Mouse (Mus musculus) hindbrain, postnatal 0 days (tissue): ENCODE measurements at regions not wholly inside any gene's neighbourhood (a gene's known extent, or its start where the extent isn't known, plus 50 kb on each side); places are given as distances from the start of the nearest gene placed in this dataset.
A peak's percentile ranks its signal among the peaks of the same experiment; 100 is the strongest.

Source experiments
- ATAC-seq: fragments of 200-750 bp; cut with Nextera tagmentation; 2 replicates; pipeline ENCODE4 v1.8.0; 2017; ENCODE audit warnings: mild to moderate bottlenecking, moderate TSS enrichment, moderate library complexity
- DNase-seq: peaks from one replicate; pipeline ENCODE4 v3.0.0-alpha.2; 2015; ENCODE audit warnings: low spot score
- H3K27ac ChIP-seq: fragments of 300-500 bp; sonication (generic); 2 replicates; pipeline ENCODE4 v1.5.1; 2014; ENCODE audit warnings: mild to moderate bottlenecking
- H3K27me3 ChIP-seq: fragments of 300-500 bp; sonication (generic); 2 replicates; pipeline ENCODE4 v1.6.1; 2014; ENCODE audit warnings: low read length, mixed read lengths; ENCODE audit not compliant: insufficient read depth
- H3K36me3 ChIP-seq: fragments of 300-500 bp; sonication (generic); 2 replicates; pipeline ENCODE4 v1.6.1; 2014; ENCODE audit warnings: low read length, mixed read lengths; ENCODE audit not compliant: insufficient read depth
- H3K4me1 ChIP-seq: fragments of 300-500 bp; sonication (generic); 2 replicates; pipeline ENCODE4 v1.6.1; 2014; ENCODE audit warnings: antibody characterized with exemption, low read length, mixed read lengths; ENCODE audit not compliant: insufficient read depth
- H3K4me2 ChIP-seq: fragments of 300-500 bp; sonication (generic); 2 replicates; pipeline ENCODE4 v1.6.1; 2014; ENCODE audit warnings: low read depth, mild to moderate bottlenecking, low read length, moderate library complexity, mixed read lengths
- H3K4me3 ChIP-seq: fragments of 300-500 bp; sonication (generic); 2 replicates; pipeline ENCODE4 v1.5.1; 2014; ENCODE audit warnings: low read length
- H3K9ac ChIP-seq: fragments of 300-500 bp; sonication (generic); replicated peaks from 2 replicates; pipeline ENCODE4 v1.6.1; 2014; ENCODE audit warnings: mild to moderate bottlenecking, low read length, moderate library complexity, mixed read lengths
- H3K9me3 ChIP-seq: fragments of 300-500 bp; sonication (generic); 2 replicates; pipeline ENCODE4 v1.6.1; 2016; ENCODE audit warnings: low read length, mixed read lengths
- CTCF ChIP-seq: IDR thresholded peaks from 2 replicates; pipeline ENCODE4 v1.5.1; 2016; ENCODE audit warnings: antibody characterized with exemption, control low read depth, low read depth
- WGBS: fragments of 180-500 bp; shearing (Covaris S2); extraction: QIAGEN DNeasy Blood & Tissue Kit; methylation state at CpG from one replicate; pipeline ENCODE4 v1.1.7; 2014; 5-methylcytosine and 5-hydroxymethylcytosine counted together

DNA sequence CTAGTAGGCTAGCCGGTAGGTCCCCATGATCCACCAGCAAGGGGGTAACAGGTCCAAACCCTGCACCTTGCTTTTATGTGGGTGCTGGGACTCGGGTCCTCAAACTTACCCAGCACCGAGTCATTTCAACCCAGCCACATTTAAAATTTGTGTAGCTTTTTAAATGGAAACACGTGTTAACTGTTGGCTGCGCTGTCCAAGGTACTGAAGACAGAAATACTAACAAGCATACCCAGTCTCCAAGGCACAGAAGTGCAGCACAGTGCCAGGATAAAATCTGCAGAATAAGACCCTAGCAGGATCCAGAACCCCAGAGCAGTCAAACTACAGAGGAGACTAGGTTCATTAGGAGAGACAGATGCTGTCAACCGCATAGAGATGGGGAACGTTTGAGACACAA is 122.6 kb upstream of the Srrm4 start:
- H3K9me3 ChIP-seq: no peaks in the 10 kb centered on the region
- ATAC-seq: no peak
- 32% methylated on average over 7 of the region's 7 CpGs for WGBS
- H3K4me1 ChIP-seq: peaks cover 6% of the 10 kb centered on the region; the same call in 1 of the 2 replicates
- H3K27me3 ChIP-seq: no peaks in the 10 kb centered on the region
- H3K9ac ChIP-seq: no peak overlapping the region
- DNase-seq: peak; percentile 66
- no peak overlapping the region for H3K27ac ChIP-seq
- no peak for TF ChIP-seq CTCF
- no peak overlapping the region for H3K4me2 ChIP-seq
- H3K4me3 ChIP-seq: no peak overlapping the region
- H3K36me3 ChIP-seq: no peaks in the 10 kb centered on the region

DNA sequence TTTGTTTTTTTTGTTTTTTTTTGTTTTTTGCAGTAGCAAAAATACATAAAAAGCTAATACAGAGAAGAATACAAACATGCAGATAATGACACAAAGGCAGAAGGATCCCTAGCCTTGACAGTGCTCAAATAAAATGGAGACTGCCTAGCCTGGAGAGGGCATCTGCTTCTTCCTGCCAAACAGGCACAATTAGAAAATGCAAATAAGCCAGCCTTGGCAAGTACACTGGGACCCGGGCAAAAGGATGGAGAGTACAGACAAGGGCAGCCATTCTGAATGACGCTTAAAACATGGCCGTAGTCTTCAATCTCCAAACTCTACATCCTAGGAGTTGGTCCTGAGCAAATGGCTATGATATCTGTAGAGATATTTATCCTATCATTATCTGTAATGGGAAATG is 120.4 kb upstream of the Srrm4 start:
- Histone ChIP-seq H3K27me3 (no peaks in the 10 kb centered on the region), H3K4me3 (no peak overlapping the region), H3K4me1 (no peaks in the 10 kb centered on the region), H3K36me3 (no peaks in the 10 kb centered on the region), H3K9ac (no peak overlapping the region), H3K27ac (no peak overlapping the region), H3K9me3 (no peaks in the 10 kb centered on the region), H3K4me2 (no peak overlapping the region)
- TF ChIP-seq CTCF: no peak
- 53% methylated on average over 3 of the region's 3 CpGs for WGBS
- no peak for ATAC-seq
- no peak for DNase-seq

DNA sequence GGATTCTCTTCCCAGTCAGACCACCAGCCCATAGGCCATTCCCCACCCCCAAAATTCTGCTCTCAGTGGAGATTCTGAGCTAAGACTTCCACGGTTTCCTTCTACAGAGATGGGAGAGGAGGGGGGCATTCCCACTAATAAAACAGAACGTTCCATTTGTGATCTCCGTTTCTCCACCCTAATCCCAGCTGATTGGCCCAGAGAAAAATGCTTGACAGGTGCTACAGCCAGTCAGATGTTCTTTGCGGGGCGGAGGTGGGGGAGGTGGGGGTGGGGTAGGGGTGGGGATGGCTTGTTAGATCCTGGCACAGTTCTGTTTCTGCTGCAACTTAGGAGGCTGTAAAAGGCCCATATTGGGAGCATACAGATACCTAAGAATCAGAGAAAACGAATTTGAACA is 116.9 kb upstream of the Srrm4 start:
- H3K4me3 ChIP-seq: no peak overlapping the region
- H3K4me2 ChIP-seq: no peak overlapping the region
- H3K36me3 ChIP-seq: no peaks in the 10 kb centered on the region
- WGBS: 26% methylated on average over 6 of the region's 6 CpGs
- TF ChIP-seq CTCF: no peak
- no peak overlapping the region for H3K27ac ChIP-seq
- no peak overlapping the region for H3K9ac ChIP-seq
- ATAC-seq (no peak), DNase-seq (peak; percentile 40)
- no peaks in the 10 kb centered on the region for H3K27me3 ChIP-seq
- H3K9me3 ChIP-seq: no peaks in the 10 kb centered on the region
- H3K4me1 ChIP-seq: no peaks in the 10 kb centered on the region

DNA sequence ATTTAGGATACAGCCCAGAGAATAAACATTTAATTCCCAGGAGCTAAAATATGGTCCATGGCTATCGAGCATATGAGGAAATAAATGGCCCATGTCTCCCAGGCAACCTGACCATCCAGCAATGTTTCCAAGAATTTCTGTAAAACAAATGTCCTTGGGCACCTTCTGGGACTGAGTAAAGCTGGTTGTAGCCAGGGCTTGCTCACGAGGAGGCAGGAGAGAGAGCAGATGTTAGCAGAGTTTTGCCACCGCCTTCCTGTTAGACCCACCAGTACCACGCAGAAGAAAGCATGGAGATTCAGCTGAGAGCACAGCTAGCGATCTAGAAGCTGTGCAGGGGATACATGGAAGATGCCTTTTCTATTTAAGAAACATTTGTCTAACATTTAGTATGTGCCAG is 70.8 kb upstream of the Srrm4 start:
- Histone ChIP-seq H3K27ac (no peak overlapping the region; the same call in 1 of the 2 replicates), H3K4me2 (no peak overlapping the region), H3K4me1 (peaks cover 7% of the 10 kb centered on the region; the same call in 1 of the 2 replicates), H3K4me3 (no peak overlapping the region), H3K9me3 (no peaks in the 10 kb centered on the region), H3K27me3 (no peaks in the 10 kb centered on the region), H3K36me3 (no peaks in the 10 kb centered on the region), H3K9ac (no peak overlapping the region)
- TF ChIP-seq CTCF: no peak
- 27% methylated on average over 5 of the region's 5 CpGs for WGBS
- DNase-seq: peak; percentile 34
- no peak for ATAC-seq

DNA sequence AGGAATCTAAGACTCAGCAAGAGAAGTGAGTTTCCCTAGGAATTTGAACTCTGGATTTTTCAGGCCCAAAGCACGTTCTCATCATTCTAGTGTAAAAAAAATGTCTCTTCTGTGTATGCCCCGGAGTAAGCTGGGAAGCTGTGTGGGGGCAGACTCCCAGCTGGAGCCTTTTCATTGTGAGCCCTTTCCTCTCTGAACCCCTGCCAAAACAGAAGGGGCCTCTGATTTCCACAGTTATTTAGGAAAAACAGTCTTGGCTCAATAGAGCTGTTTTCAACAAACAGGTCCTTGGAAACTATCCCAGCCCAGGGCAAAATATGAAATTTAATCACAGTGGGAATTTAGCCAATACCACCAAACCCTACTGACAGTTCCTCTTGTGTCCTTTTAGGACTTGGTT is 70.2 kb upstream of the Srrm4 start:
- WGBS: 25% methylated on average over 2 of the region's 2 CpGs
- H3K27ac ChIP-seq: no peak overlapping the region; the same call in 1 of the 2 replicates
- H3K4me3 ChIP-seq: no peak overlapping the region
- TF ChIP-seq CTCF: no peak
- H3K27me3 ChIP-seq: no peaks in the 10 kb centered on the region
- no peak for ATAC-seq
- peaks cover 7% of the 10 kb centered on the region; the same call in 1 of the 2 replicates for H3K4me1 ChIP-seq
- peak; percentile 69 for DNase-seq
- H3K36me3 ChIP-seq: no peaks in the 10 kb centered on the region
- H3K9me3 ChIP-seq: no peaks in the 10 kb centered on the region
- H3K9ac ChIP-seq: no peak overlapping the region
- no peak overlapping the region for H3K4me2 ChIP-seq

DNA sequence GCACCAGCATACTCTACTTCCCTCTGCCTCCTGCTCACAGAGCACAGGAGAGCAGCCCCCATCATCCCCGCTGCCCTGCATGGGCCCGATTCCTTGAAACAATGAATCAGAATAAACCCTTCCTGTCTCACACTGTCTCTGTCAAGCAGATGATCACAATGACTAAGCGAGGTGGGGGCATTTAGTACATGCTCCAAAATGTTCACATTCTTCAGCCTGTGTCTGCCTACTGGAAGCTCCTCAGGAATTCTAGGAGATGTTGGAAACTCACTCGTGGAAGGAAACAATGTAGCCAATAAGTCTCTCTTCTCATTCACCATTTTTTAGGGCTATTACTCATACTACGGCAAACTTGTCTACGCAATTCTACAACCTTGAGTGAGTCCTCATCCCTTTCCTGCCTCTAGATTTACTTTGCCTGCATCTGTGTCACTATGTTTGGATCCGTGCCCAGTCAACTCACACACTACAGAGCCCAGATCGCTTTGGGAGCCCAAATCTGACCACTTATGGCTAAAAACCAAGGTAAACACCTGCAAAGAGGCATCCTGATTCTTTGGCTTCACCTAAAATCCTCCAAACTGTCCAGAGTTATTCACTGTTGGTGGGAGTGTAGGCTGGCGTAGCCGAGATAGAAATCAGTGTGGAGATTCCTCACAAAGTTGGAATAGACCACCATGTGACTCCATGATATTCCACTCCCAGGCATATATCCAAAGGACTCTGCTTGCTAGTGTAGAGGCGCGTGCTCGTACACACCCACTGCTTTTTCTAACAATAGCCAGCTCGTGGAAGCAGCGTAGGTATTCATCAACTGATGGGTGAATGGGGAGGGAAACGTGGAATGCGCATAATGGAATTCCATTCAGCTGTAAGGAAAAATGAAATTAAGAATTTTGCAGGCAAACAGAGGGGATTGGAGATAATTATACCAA is 63.1 kb upstream of the Srrm4 start:
- H3K4me1 ChIP-seq: no peaks in the 10 kb centered on the region
- no peak for TF ChIP-seq CTCF
- H3K4me2 ChIP-seq: no peak overlapping the region
- no peaks in the 10 kb centered on the region for H3K9me3 ChIP-seq
- H3K9ac ChIP-seq: no peak overlapping the region
- DNase-seq: no peak
- no peak for ATAC-seq
- no peak overlapping the region for H3K27ac ChIP-seq
- H3K36me3 ChIP-seq: no peaks in the 10 kb centered on the region
- WGBS: 63% methylated on average over 17 of the region's 17 CpGs
- H3K27me3 ChIP-seq: no peaks in the 10 kb centered on the region
- no peak overlapping the region for H3K4me3 ChIP-seq
